Mouse (Mus musculus) heart, postnatal 14 days (tissue): ENCODE measurements around the gene Sh2d4b. TPM values are rescaled to one million over a fixed set of nuclear protein-coding genes. Genes with fewer than 3 reads are reported as not detected.

Experiments
- DNase-seq, 2 experiments: peaks; one replicate each; pipeline ENCODE4 v3.0.0; 2021 to 2022
- intact Hi-C: fragments of 180-260 bp; cut with DNase I; formaldehyde crosslinking; loops from one replicate; pipeline ENCODE4 v1.15.1; 2025
- total RNA-seq, 2 experiments: library from RNA; stranded (reverse); gene quantifications; 2 replicates each; pipeline ENCODE4 v1.2.3; 2021

The Sh2d4b gene
- total RNA-seq, 2 experiments from 2014 or later = 0.93 to 1.2 TPM

DNA sequence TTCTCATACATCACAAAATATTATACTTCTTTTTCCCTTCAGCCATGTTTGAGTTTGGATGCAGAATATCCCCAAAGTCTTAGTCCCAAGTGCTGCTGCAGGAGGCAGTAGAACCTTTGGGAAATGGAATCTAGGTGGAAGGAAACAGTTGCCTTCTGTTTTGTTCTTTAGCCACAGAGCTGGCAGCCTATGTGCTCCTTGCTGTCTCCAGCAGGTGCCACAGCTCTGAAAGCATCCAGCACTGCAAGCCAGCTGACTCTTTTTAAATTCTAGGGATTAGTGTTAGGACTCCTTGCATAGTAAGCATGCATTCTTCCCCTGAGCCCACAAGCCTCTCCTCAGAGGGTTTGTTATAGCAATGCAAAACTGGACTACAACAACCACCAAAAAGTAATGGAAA is 18.5 kb upstream of the Sh2d4b start:
- intact Hi-C loops = no loop called here
- no peak for DNase-seq

DNA sequence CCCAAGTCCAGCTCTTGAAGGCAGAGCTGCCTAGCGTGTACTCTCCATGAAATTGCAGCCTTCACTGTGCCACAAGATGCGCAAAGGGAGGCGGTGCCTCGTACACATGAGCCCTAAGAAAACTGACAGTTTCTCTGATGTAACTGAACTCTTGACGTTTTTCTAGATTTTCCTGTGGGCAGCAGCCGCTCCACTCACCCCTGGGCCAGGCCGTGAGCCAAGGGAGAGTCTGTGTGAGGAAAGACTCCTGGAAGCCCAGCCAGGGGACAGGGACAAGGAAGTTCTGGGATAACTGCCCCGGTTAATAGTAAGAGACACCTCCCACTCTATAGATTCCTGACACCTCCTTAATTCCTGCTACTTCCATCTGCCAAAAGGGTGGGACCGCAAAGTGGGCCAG is 15.7 kb upstream of the Sh2d4b start:
- no peak for DNase-seq
- intact Hi-C loops = no loop called here

DNA sequence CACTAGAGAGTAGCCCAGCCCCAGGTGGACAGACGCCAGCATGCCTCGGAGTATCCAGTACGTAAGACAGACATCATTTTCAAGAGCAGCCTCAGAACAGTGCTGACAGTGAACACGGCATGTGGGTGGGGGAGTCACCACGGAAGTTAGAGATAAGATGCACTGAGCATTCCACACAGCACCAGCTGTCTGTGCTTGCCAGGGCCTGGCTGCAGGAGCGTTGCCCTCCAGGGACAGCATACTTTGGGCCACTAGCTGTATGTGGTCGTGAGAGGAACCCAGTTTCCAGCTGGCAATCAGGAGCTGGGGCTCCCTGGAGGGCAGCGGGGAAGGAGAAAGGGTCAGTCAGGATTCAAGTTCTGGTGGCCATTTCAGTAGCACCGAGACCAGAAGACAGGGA is 13.7 kb upstream of the Sh2d4b start:
- DNase-seq = peak in 1 of 2 experiments; percentile 16
- intact Hi-C loops = no loop called here

DNA sequence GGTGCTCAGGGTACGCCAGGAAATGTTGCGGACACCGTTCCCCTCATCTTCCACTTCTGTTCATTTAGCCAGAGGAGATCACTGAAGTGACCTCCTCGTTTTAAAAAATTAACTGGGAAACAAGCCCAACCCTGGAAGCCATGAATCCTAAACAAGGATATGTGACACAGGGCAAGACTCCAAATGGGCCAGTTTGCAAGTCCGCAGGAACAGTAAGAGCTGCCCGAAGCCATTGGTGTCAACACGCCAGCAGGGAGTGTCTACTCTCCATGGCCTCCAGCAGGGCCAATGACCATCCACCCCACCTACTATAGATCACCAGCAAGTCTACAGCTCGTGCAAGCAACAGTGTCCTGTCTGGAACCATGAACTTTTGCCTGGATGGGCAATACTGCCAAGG is 12.7 kb upstream of the Sh2d4b start:
- no peak for DNase-seq
- intact Hi-C loops = no loop called here

DNA sequence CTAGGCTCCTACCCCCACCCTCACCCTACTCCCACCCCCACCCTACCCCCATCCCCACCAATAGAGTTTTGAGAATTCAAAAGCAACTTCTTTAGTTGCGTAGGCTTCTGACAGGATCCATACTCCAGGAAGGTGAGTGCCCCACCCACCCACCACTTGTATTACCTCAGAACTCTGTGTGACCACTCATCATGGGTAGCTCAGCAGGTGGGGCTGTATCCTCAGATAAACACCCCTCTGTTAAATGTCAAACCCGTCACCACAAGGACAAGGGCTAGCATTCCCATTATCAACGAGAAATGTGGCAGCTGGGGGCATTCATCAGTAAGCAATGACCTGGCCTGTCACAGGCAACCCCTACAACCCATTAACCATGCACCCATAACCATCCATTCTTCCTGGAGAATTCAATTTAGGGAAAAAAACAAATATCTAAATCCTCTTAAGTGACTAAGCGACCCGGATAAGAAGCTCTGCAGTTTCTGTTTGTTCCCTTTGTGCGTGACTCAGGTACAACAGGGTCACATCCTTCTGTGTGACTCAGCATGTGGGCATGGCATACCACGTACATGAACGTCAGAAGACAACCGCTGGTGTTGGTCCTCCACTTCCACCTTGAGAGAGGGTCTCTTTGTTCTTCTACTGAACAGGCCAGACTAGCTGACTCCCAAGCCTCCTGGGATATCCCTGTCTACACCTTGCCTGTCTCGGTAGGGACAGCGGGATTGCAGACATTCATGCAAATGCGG is 9.4 kb upstream of the Sh2d4b start:
- DNase-seq = no peak
- intact Hi-C loops = no loop called here

DNA sequence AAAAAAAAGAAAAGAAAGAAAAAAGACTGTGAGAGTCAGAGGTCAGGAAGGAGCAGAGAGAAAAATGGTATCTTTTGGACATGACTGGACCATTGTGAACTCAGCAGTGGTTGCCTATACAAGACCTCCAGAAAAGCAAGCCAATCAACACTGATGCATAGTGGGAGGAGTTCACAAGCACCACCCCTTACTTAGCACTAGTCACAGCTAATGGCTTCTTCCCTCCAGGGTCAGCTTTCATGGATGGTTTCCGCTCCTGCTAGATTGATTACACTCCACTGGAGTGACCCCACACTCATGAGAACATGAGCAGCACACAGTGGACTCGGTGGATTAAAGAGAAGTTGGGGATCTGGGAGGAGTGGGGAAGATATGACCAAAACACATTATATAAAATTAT is 7.2 kb upstream of the Sh2d4b start:
- DNase-seq = no peak
- intact Hi-C loops = no loop called here

DNA sequence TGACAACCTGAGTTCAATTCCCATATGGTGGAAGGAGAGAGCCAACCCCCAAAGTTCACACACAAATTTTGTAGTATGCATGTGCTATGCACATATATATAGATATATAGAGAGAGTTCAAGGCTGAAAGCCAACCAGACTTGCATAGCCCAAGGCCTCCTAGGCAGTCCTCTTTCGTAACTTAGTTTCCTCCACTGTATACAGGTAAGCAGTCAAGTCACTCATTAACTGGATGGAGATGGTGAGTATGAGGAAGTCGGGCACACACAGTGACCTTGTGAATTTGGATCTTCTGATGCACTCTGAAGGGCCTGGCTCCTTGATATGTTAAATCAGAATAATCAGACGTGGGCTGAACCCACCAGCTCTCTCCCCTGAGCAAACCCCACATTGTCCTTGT is 4.8 kb upstream of the Sh2d4b start:
- intact Hi-C loops = no loop called here
- no peak for DNase-seq

DNA sequence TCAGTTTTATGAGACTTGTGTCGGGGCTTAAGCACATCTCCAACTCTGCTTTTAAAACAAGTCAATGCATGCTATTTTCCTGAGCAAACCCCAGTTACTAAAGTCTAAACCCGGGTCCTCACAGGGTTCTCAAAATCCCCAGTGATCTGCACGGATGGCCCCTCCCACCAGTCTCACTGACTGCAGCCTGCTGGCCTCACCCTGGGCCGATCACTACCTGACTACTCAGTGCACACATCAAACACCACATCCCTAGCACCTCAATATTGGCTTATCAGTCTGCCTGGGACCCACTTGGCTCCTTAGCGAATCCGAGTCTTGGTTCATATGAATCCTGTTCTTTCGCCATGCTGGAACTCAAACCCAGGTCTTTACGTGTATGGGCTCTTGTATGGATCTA is 2.6 kb upstream of the Sh2d4b start:
- no peak for DNase-seq
- intact Hi-C loops = no loop called here

DNA sequence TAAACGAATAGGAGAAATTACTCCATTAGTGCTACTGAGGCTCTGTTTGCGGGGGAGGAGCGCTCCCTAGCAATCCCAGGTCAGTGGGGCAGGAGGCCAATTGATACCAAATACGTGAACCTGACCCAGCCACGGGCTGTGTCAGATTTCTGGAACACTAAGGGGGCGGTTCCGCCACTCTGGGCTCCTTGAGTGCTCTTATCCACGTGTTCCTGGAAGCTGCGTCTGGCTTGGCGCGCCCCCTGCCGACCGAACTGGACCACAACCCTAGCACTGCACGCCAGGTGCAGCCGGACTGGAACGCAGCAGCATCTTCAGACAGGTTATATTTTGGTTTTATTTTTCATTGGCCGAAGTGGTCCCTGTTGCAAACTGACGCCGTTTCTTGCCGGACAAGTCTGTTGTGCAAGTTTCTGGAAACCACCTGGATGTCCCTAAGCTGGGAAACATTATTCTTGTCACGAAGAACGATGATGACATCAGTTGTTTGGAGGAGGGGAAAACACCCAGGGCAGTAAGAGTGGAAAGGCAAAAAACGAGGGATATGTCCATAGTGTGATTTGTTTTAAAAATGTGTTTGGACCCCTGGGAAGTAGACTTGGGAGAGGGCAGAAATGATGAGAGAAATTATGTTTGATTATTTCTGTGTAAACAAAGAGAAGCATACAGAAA is 1.6 kb upstream of the Sh2d4b start:
- peak; percentile 84 to 85 for DNase-seq
- intact Hi-C loops = loop anchor here (5.0 kb wide), 1 partner anchor 102 kb away; no protein-coding TSS in a partner anchor

DNA sequence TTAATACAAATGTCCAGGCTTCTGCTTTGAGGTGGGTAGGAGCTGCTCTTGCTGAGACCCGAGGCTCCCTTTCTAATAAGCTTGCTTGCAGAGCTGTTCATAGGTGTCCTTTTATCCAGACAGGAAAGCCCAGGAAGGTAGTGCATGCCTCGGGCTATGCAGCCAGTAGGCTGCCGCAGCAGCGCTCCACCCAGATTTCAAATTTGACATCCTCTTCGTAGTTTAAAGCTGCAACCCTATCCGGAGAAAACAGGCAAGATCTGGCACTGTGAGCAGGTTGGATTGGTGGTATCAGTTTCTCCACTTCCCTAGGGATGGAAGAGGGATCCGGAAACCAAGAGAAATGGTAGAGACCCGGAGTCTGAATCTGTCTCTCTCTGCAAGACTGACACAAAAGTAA is 818 bp upstream of the Sh2d4b start:
- intact Hi-C loops = loop anchor here (5.0 kb wide), 1 partner anchor 102 kb away; no protein-coding TSS in a partner anchor

DNA sequence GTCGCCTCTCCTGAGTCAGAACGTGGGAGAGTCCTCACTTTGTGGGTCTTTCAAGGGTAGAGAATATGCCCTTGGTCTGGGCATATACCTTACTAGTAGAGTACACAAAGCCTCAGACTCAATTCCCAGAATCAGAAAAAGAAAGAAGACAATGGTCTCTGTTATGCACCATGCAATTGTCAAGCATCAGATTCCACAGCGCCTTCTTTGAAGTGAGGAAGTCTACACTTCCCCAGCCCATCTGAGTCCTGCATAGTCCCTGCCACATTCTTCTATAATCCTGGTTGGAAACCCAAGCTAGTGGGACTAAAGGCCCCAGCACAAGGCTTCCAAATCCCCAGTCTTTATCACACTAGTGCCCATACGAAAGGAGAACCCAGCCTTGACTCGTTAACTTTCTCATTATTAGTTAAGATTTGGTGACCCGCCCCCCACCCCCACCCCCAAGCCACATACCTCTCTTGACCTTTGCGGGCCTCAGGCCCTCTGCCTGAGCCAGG is 690 bp downstream of the Sh2d4b start:
- intact Hi-C loops = loop anchor here (5.0 kb wide), 1 partner anchor 100 kb away; no protein-coding TSS in a partner anchor
- no peak for DNase-seq

More for the DNA sequence above, 818 bp upstream of the Sh2d4b start:
- DNase-seq = no peak

DNA sequence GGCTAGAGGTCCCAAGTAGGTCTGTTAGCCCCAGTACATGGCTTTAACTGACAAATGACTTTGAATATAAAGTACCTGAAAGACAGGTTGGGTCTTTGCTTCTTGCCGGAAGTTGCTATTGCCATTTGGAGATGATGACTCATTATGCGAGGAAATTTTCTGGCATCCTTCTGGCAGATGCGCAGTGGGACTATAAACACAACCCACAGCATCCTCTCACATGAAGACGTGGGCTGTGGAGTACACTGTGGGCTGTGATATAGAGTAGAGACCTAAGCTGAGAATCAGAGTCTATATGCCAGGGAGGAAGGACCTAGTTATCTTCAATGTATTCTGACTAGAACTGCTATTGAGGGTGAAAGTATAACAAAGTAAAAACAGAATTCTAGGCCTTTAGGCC is 1.6 kb downstream of the Sh2d4b start:
- DNase-seq = no peak
- intact Hi-C loops = loop anchor here (5.0 kb wide), 1 partner anchor 99 kb away; no protein-coding TSS in a partner anchor

DNA sequence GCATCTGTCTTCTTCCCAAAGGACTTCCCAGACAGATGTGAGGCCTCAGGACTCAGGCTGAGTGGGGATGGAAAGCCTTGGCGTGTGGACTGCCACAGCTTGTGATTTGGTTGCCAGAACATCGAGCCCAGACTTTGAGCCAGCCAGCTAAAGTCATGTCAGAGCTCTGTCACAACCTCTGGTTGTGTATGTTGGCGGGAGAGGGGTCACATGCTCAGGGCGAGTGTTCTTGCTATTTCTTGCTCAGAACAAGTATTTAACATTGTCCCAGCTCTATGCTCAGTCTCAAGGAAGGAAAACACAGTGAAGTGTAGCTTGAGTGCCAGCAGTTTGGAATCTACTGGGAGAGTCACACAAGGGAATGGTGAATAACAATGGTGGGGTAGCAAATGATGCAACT is 3.4 kb downstream of the Sh2d4b start:
- intact Hi-C loops = loop anchor here (5.0 kb wide), 1 partner anchor 97 kb away; no protein-coding TSS in a partner anchor
- peak; percentile 57 to 68 for DNase-seq

DNA sequence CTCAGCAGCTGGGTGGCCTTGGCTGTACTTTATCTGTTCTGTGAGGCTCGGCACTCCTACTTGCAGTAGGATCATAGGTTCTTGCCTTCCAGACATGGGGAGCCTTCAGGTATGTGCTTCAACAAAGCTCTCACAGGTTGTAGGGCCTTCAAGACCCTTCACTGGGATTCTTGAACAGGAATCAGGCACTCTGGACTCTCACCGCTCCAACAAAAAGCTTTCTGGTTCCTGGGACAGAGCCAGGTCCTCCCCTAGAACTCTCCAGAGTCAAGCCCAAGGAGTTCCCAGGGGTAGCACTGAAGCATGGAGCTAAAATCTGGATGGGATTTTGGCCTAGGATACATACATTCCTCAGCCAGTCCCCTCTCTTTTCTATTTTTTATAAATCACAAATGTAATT is 3.9 kb downstream of the Sh2d4b start:
- intact Hi-C loops = no loop called here
- peak; percentile 24 to 27 for DNase-seq

DNA sequence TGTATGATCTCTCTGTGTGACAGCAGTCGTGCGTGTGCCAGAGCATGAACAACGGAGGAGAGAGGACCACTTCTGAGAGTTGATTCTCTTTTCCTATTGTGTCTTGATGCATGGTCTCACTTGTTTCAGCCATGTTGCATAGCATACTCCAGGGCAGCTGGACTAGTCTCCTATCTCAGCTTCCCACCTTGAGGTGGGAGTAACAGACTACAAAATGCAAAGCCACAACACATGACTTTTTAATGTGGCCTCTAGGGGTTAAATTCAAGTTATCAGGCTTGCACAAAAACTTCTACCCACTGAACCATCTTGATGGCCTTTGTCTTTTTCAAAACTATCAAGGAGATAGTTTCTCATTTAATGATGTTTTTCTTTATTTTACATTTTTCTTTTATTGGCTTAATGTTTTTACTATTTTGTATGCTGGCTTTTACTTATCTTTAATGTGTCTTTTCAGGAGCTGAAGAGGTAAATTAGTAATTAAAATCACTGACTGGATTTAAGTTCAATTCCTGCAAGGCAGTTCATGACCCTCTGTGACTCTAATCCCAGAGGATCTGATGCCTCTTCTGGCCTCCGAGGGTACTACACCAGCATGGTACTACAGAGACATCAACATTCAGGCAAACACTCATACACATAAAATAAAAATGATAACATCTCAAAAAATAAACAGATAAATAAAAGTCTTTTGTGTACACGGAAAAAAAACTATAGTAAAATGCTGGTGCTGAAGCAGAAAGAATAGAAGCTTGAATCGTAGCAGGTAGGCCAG is 6.5 kb downstream of the Sh2d4b start:
- DNase-seq = peak in 1 of 2 experiments; percentile 32
- intact Hi-C loops = no loop called here

DNA sequence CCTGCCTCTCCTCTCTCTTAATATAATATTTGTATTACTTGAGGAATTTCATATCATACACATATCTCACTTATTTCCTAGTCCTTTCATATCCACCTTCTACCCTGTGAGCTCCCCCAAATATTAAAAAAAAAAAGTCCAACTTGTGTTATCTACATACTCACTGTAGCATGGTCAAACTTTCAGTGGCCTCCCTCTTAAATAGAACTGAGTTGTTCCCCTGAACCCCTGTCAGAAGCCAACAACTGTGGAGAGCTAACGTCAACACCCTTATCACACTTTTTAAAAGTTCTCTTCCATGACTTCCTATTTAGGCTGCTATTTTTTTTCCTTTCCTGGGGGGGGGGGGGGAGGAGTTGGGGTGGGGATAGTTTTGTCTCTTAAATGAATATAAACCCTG is 7.3 kb downstream of the Sh2d4b start:
- no peak for DNase-seq
- intact Hi-C loops = no loop called here

DNA sequence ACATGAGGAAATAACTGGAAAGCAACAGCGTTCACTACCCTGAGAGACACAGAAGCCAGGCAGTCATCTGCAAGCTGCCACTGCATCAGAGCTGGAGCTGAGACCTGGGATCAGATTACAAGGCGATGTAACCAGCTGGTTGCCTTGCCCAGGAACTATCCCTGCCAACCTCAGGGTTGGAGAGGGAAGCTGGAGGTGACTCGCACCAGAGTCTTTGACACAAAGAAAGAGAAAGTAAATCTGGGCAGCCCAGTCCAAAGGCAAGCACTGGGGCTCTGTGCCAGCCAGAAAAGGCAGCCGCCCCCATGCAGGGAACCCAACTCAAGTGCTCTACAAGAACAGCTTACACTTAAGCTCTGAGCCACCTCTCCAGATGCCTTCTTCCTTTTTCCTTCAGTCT is 7.8 kb downstream of the Sh2d4b start:
- intact Hi-C loops = no loop called here
- DNase-seq = no peak

DNA sequence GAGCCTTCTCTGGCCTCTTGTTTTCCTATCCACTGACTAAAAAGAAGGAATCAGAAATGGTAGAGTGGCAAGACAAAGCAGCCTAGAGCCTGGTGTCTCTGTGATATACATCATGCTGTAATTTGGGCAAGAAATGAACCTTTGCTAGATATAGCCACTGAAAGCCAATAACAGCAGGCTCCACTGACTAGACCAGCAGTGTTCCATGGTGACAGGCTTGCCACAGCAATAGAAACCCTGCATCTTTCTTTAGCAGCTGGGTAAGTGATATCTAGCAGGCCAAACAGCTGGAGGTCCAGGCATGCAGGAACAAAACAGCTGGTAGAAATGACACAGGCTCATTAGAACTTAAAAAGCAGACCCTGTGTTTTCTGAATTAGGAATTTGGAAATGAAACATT is 18.5 kb downstream of the Sh2d4b start:
- intact Hi-C loops = no loop called here
- no peak for DNase-seq

DNA sequence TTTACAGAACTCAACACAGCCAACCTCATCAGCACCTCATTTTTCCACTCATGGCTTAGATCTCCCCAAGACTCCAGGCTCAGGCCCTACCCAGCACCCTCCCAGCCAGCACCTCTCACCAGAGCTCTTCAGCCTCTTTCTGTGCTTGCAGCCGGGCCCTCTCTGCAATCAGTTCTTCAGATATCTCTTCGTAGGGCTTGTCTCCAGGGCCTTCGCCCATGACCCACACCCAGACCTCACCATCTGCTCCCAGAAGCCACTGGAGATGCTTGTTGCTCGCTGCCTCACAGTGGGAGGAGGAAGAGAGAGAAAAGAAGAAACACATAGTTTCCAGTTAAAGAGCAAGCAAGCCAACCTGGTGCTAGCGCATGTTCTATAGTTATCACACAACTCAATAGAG is 19.1 kb downstream of the Sh2d4b start:
- intact Hi-C loops = no loop called here
- DNase-seq = no peak

DNA sequence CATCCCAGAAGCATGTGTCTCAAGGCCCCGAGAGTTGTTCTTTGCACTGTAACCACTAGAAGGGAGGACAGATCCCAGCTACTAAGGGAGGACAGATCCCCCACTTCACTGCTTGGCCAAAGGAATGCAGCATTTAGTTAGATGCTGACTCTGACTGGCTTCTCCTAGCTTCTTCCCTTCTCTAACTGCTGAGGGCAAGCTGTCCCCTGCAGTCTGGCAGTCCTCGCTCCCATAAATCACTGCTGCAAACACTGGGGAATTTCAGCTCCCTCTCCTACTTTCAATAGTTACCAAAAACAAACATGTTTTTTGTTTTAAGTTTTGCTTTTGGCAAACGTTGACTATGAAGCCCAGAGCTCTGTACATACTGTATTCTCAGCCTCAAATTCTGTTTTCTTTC is 22.5 kb downstream of the Sh2d4b start:
- intact Hi-C loops = no loop called here
- no peak for DNase-seq
